Mouse (Mus musculus) G1E-ER4 (cell line): ENCODE measurements around the gene Abtb2. TPM values are rescaled to one million over a fixed set of nuclear protein-coding genes. Genes with fewer than 3 reads are reported as not detected.

Experiments
- GATA1 ChIP-seq: IDR thresholded peaks from one replicate; pipeline ENCODE4 v1.8.0; 2012; ENCODE audit warnings: low read length, inconsistent platforms
- polyA plus RNA-seq: library from polyadenylated mRNA; stranded (reverse); fragments of >175 nt; gene quantifications from 2 replicates; pipeline ENCODE4 v1.2.3, GENCODE M21; 2012

The Abtb2 gene
- polyA plus RNA-seq, 1 experiment: not detected

GRCm38 (mm10) chr2:103577752-103578662 is 11.9 kb downstream of the Abtb2 start:
- no peak for TF ChIP-seq GATA1

DNA sequence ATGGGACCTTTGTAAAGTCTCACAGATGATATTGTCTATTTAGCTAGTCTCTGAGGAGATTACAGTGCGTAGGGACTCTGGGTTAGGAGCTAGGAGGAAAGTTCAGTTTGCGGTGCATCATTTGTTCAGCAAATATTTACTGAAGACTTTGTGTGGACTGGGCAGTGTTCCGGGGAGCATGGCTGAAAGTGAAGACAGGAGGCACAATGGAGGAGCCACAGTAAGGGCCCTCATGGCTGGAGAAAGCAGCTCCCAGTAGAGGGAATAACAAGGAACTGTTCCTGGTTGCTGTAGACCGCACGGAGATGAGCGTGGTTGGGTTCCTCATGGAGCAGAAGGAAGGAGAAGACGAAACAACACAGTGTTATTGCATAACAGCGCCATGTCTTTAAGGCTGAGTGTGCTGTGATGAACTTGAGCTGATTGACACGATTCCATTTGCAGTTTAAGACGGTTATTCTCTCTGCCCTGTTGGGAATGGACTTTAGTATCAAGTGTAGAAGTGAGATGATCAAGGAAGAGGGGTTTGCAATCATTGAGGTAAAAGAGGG is 12.6 kb downstream of the Abtb2 start:
- TF ChIP-seq GATA1: no peak

GRCm38 (mm10) chr2:103580756-103581155 is 14.6 kb downstream of the Abtb2 start:
- TF ChIP-seq GATA1: no peak

DNA sequence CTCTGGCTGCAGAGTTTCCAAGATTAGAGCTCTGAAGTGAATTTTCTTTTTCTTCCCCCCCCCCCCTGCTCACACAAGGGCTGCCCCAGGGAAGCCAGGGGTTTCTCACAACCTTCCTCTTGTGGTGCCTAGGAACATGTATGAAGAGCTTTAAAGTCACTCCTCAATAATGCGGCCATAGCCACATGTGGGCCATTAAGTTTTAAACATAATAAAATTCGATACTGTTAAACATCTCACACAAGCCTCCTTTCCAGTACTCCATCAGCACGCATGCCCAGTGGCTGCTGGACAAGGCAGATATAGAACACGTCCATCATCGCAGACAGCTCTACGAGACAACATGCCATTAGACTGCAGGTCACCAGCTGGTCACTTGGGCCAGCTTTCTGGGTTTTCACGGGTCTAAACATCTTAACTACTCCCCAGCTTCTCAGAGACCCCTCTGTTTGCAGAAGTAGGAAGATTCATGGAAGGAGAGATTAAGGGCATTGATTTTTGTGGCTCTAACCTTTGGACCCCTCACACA is 15.3 kb downstream of the Abtb2 start:
- TF ChIP-seq GATA1: no peak

DNA sequence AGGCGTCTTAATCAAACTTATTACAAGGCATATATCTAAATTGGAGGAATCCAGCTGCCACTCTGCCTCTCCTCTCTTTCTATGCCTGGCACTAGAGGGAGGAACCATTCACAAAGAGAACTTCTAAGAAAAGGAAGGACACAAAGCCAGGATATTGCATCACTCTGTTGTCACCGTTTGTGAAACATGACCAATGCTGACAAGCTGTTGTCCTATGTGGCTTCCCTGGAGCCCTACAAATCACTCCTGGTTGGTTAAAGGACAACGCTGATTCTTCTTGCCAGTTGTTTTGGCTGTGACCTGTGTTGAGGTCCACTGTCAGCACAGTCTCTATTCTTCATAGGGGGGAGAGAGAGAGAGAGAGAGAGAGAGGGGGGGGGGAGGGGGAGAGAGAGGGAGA is 17.2 kb downstream of the Abtb2 start:
- TF ChIP-seq GATA1: no peak

- no peak for TF ChIP-seq GATA1
Measured at GRCm38 (mm10) chr2:103584093-103584492, 18.0 kb downstream of the Abtb2 start.

DNA sequence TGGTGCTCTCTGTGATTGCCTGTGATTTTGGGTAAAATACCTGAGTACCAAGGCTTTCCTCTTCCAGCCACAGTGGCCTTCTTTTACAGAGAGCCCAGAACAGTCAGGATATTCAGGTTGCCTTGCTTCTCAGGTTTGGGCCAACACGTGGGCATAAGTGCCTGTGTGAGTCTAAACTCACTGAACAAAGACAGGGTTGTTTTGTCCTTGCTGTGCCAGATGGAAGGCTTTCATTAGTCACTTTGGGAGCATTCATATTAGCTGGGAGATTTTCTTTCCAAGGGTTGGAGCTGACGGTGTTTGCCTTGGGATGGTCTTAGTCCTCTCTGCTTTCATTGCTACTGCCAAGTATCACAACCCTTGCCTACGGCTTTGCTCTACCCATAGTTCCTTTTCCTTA is 20.3 kb downstream of the Abtb2 start:
- no peak for TF ChIP-seq GATA1

DNA sequence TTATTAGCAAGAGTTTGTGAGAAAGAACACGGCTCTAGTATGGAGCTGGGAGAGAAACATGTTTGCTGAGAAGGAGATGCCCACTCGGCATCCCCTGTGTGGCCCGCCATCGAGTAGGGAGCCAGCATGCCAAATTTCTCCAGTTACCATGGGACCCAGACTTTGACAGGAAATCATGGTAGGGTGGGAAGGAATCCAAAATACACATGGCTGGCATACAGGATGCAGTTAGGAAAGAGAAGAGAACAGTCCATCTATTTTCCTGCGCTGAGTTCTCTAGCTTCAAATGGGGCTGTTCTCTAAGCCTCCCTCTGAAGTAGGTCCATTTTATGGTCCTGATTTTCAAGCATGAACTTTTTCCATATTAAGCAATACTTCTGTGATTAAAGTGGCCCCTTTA is 22.7 kb downstream of the Abtb2 start:
- no peak for TF ChIP-seq GATA1

DNA sequence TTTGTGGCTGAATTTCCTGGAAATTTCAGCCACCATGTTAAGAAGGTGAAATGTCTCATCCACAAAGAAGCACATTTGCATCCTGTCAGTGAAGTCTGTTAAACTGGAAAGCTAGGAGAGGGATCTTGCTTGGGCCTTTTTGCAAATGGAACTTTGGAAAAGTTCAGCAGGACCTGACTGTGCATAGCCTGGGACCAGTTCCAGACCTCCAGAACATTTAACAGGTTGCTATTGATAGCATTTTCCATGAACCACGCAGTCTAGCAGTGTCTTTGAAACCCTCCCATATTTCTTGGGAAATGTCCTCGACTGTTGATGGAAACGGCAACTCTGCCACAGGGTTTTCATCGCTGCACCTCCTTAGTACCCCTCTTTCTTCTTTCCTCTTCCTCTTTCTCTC is 23.3 kb downstream of the Abtb2 start:
- no peak for TF ChIP-seq GATA1

- no peak for TF ChIP-seq GATA1
Measured at GRCm38 (mm10) chr2:103590645-103591044, 24.5 kb downstream of the Abtb2 start.

GRCm38 (mm10) chr2:103591742-103592590 is 25.9 kb downstream of the Abtb2 start:
- no peak for TF ChIP-seq GATA1

GRCm38 (mm10) chr2:103592591-103592929 is 26.4 kb downstream of the Abtb2 start:
- no peak for TF ChIP-seq GATA1

DNA sequence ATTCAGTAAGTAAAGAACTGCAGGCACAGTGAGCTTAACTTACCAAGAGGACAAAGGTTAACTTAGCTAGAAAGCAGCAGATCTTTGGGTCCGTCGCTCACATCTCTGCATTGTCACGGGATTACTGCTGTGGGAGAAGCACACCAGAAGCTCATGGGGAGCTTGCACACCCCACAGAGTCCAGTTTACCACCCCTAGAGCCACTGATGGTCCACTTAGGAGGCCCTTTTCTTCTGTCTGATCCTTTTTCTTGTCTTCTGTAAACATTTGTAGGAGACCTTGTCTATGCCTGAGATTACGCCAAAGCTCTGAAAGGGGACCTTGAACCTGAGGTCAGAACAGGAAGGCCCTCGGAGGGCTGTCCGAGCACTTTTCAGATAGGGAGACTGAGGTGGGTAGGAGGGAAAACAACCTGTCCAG is 28.5 kb downstream of the Abtb2 start:
- TF ChIP-seq GATA1: no peak

GRCm38 (mm10) chr2:103595028-103595651 is 29.0 kb downstream of the Abtb2 start:
- TF ChIP-seq GATA1: no peak

DNA sequence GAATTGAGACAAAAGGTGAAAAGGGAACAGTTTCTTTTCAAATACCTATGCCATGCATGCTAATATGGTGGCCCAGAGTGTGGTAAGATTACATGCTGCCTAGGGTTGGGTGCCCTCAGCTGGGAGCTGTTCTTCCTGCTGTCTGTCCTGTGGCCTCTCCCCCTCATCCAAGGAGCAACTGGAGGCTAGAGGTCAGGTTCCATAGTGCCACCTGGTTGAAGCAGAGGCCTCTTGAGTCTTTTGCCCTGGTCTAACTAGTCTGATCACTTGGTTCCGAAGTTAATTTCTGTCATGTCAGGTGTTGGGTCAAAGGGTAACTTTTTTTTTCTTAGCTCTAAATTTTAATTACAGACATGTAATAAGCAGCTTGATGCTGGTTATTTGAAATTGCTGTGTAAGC is 33.2 kb downstream of the Abtb2 start:
- no peak for TF ChIP-seq GATA1

DNA sequence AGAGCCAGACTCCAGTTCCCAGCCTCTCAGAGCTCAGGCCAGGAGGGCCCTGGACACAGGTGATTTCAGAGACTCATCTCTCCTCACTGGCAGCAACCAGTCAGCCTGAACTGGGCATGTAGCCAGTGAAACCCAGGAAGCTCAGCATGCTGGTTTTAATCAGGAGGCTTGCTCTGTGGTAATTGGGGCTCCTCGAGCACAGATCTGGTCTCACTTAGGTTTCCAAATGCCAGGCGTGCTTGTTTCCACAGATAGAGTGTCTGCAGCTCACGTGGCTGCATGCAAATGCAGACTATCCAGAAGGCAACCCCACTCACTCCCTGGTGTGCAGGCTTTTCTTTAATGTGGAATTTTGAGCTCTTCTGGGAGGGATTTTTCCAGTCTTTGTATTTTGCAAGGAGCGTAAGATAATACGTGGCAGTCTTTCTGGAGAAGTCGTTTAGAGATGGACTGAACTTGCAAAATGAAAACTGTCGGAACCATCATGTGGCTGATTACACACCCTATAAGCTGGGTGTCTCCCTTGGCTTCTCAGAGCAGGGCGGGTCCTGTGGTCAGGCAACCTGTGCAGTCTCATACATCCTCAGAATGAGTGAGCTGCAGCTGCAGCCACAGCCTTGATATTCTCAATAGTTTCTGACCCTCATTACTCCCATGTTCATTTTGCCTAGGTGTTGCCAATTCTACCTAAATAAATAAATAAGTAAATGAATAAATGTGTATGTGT is 34.2 kb downstream of the Abtb2 start:
- TF ChIP-seq GATA1: no peak
